Mouse (Mus musculus) CD4-positive, CD25-positive, alpha-beta regulatory T cell, adult 4 months (primary cell): Measurements from ENCODE around the gene Rfng. TPM values are rescaled to one million over a fixed set of nuclear protein-coding genes. Genes with fewer than 3 reads are reported as not detected.
"Not testable (repeated sequence)": the region's sequence is repeated elsewhere in the genome, so short reads cannot be mapped to it uniquely, and the experiment has no call there.

Source experiments
- ATAC-seq: one replicate; pipeline ENCODE4 v1.8.0; 2017
- polyA plus RNA-seq, 2 experiments: library from polyadenylated mRNA; unstranded; fragments of 100-300 nt; shearing (Covaris generic); gene quantifications; one replicate each; pipeline ENCODE4 v1.2.1; 2017

Gene Rfng
- polyA plus RNA-seq, 2 experiments from 2014 or later, result 2.8 to 4.1 TPM

- ATAC-seq, result no peak
Observed at GRCm38 (mm10) chr11:120812068-120812467, 28.1 kb upstream of the Rfng start.

GRCm38 (mm10) chr11:120808010-120808409 lies 24.0 kb upstream of the Rfng start:
- no peak for ATAC-seq

GRCm38 (mm10) chr11:120805375-120806298 lies 21.6 kb upstream of the Rfng start:
- ATAC-seq, result no peak

GRCm38 (mm10) chr11:120804769-120805168 lies 20.8 kb upstream of the Rfng start:
- no peak for ATAC-seq

- no peak for ATAC-seq
Observed at GRCm38 (mm10) chr11:120804274-120804673, 20.3 kb upstream of the Rfng start.

- ATAC-seq, result peak; percentile 69
Observed at GRCm38 (mm10) chr11:120800061-120800904, 16.3 kb upstream of the Rfng start.

GRCm38 (mm10) chr11:120799316-120799890 lies 15.4 kb upstream of the Rfng start:
- no peak for ATAC-seq

- no peak for ATAC-seq
Observed at GRCm38 (mm10) chr11:120798244-120798643, 14.2 kb upstream of the Rfng start.

GRCm38 (mm10) chr11:120796614-120796946 lies 12.6 kb upstream of the Rfng start:
- ATAC-seq, result peak; percentile 3

GRCm38 (mm10) chr11:120795756-120796613 lies 12.0 kb upstream of the Rfng start, which contains the start of gene Dus1l:
Gene Dus1l, minus strand, starts transcription at chr11:120796403.
- ATAC-seq, result peak; percentile 90

GRCm38 (mm10) chr11:120792652-120793051 lies 8.6 kb upstream of the Rfng start:
- ATAC-seq, result no peak

- no peak for ATAC-seq
Observed at GRCm38 (mm10) chr11:120789810-120790209, 5.8 kb upstream of the Rfng start.

- no peak for ATAC-seq
Observed at GRCm38 (mm10) chr11:120789355-120789754, 5.3 kb upstream of the Rfng start.

- ATAC-seq, result not testable (repeated sequence)
Observed at GRCm38 (mm10) chr11:120788460-120788859, 4.5 kb upstream of the Rfng start.

- no peak for ATAC-seq
Observed at GRCm38 (mm10) chr11:120785145-120785544, 1.1 kb upstream of the Rfng start.

- peak; percentile 36 for ATAC-seq
Observed at GRCm38 (mm10) chr11:120783426-120784063, 462 bp downstream of the Rfng start.

GRCm38 (mm10) chr11:120781361-120781760 lies 2.6 kb downstream of the Rfng start:
- ATAC-seq, result not testable (repeated sequence)

- no peak for ATAC-seq
Observed at GRCm38 (mm10) chr11:120779876-120780275, 4.1 kb downstream of the Rfng start.

GRCm38 (mm10) chr11:120777123-120777522 lies 6.9 kb downstream of the Rfng start:
- no peak for ATAC-seq

- peak; percentile 100 for ATAC-seq
Observed at GRCm38 (mm10) chr11:120775774-120776469, 8.1 kb downstream of the Rfng start.
